Mouse (Mus musculus): ENCODE measurements around the gene Kalrn. TPM values are rescaled to one million over a fixed set of nuclear protein-coding genes. Genes with fewer than 3 reads are reported as not detected.

Gene Kalrn
- polyA plus RNA-seq, 1 experiment from 2014 or later: 16.6 TPM

DNA sequence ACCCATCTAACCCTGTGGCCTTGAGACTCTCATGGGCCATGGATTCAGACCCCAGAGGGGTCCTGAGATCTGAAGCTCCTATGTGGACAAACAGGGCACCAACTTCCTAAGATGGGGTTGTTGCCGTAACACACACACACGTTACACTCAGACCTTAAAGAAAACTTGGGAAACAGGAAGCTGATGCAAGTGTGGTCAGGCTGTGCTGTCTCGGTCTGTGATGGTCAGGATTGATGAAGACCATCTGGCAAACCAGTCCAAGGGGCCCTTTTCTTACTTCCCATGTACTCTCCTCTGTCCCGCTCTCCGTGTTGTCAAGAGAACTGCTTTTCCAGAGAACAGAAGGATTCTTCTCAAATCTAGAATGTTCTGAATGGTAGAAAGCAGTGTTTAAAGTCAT lies 651.8 kb downstream of the Kalrn start:
- peaks cover 30% of the 10 kb centered on the region for H3K4me1 ChIP-seq (replicated peaks)
- no peaks in the 10 kb centered on the region for H3K36me3 ChIP-seq
- H3K27me3 ChIP-seq (ENCODE audit: insufficient read depth, poor library complexity, severe bottlenecking): no peaks in the 10 kb centered on the region
- H3K27ac ChIP-seq: peak overlapping the region; percentile 73; the same call in 1 of the 2 replicates
- H3K4me3 ChIP-seq: no peak overlapping the region
- no peaks in the 10 kb centered on the region for H3K9me3 ChIP-seq
- 80% methylated on average over 5 of the region's 5 CpGs for WGBS
- DNase-seq (ENCODE audit: low spot score): no peak

Other genes starting within 250 kb of the Kalrn start
- gene Ropn1, start 76.4 kb upstream of the Kalrn start, polyA plus RNA-seq (2016; fragmentation: Nextera tagmentation; extraction: Ambion mirVana): not detected in 2 replicates
- gene Ccdc14, start 117.1 kb upstream of the Kalrn start, polyA plus RNA-seq (2016; fragmentation: Nextera tagmentation; extraction: Ambion mirVana): 8.1 and 9.5 TPM in 2 replicates
- 5.7 and 6.7 TPM in 2 replicates for gene Mylk, start 171.7 kb upstream of the Kalrn start, polyA plus RNA-seq (2016; fragmentation: Nextera tagmentation; extraction: Ambion mirVana)